Mouse (Mus musculus) lung, adult 2 months (tissue): ENCODE results near the gene Cntnap5a. TPM values are rescaled to one million over a fixed set of nuclear protein-coding genes. Genes with fewer than 3 reads are reported as not detected.

Experiments used
- DNase-seq: peaks from one replicate; pipeline ENCODE4 v3.0.0; 2022
- H3K4me1 ChIP-seq: fragments of 200-500 bp; 2 replicates; pipeline ENCODE4 v1.6.1; 2011; ENCODE audit warnings: low read length; ENCODE audit not compliant: control insufficient read depth, insufficient read depth
- H3K4me3 ChIP-seq: fragments of 200-500 bp; replicated peaks from 2 replicates; pipeline ENCODE3; 2011; ENCODE audit warnings: low read depth, mild to moderate bottlenecking, control low read depth, low read length; ENCODE audit errors: extremely low read depth
- CTCF ChIP-seq: fragments of 200-500 bp; IDR thresholded peaks from 2 replicates; pipeline ENCODE4 v1.5.1; 2011; ENCODE audit warnings: mild to moderate bottlenecking, low read length, control low read depth; ENCODE audit not compliant: insufficient read depth
- POLR2A ChIP-seq: fragments of 200-500 bp; IDR thresholded peaks from 2 replicates; pipeline ENCODE4 v1.6.1; 2011; ENCODE audit warnings: low read depth, mild to moderate bottlenecking, control low read depth, low read length, borderline replicate concordance; ENCODE audit errors: extremely low read depth
- WGBS: fragments of 180-500 bp; shearing (Covaris S2); methylation state at CpG from one replicate; pipeline ENCODE4 v1.1.7; 2018; 5-methylcytosine and 5-hydroxymethylcytosine counted together
- polyA plus RNA-seq: library from polyadenylated mRNA; depleted of rRNA; stranded (reverse); fragments of >200 nt; gene quantifications from 2 replicates; pipeline ENCODE4 v1.2.3, GENCODE M21; 2012; rRNA removed

The Cntnap5a gene
- not detected in 2 replicates for polyA plus RNA-seq

- peak; percentile 5 for DNase-seq
- 12% methylated on average over 26 of the region's 26 CpGs for whole genome bisulfite sequencing
Measured at GRCm38 (mm10) chr1:115684518-115685368, at the start of gene Cntnap5a. TSS of gene Cntnap5a (plus strand) at chr1:115684756.

GRCm38 (mm10) chr1:115646921-115647320, 37.6 kb upstream of the Cntnap5a start:
- TF ChIP-seq POLR2A (no peak), CTCF (no peak)
- DNase-seq, result no peak
- 60% methylated on average over 2 of the region's 2 CpGs for WGBS

More at GRCm38 (mm10) chr1:115684518-115685368, at the start of gene Cntnap5a:
- Histone ChIP-seq H3K4me1 (no peaks in the 10 kb centered on the region), H3K4me3 (no peak within 1 kb of the TSS)
- no peak for TF ChIP-seq POLR2A

GRCm38 (mm10) chr1:115658343-115659064, 26.1 kb upstream of the Cntnap5a start:
- WGBS, result 71% methylated on average over 5 of the region's 5 CpGs
- TF ChIP-seq CTCF, result no peak
- TF ChIP-seq POLR2A, result no peak
- H3K4me1 ChIP-seq, result no peaks in the 10 kb centered on the region
- no peak for DNase-seq
- no peak overlapping the region for H3K4me3 ChIP-seq

More at GRCm38 (mm10) chr1:115646921-115647320, 37.6 kb upstream of the Cntnap5a start:
- H3K4me1 ChIP-seq, result no peaks in the 10 kb centered on the region
- H3K4me3 ChIP-seq, result no peak overlapping the region

GRCm38 (mm10) chr1:115686494-115686893, 1.9 kb downstream of the Cntnap5a start:
- H3K4me3 ChIP-seq, result no peak overlapping the region
- WGBS, result 26% methylated on average over 2 of the region's 2 CpGs
- H3K4me1 ChIP-seq, result no peaks in the 10 kb centered on the region
- no peak for DNase-seq
- no peak for TF ChIP-seq POLR2A
- TF ChIP-seq CTCF, result no peak

- Histone ChIP-seq H3K4me3 (no peak overlapping the region), H3K4me1 (no peaks in the 10 kb centered on the region)
- DNase-seq, result no peak
- WGBS, result 37% methylated on average over 2 of the region's 2 CpGs
- no peak for TF ChIP-seq CTCF
- TF ChIP-seq POLR2A, result no peak
Measured at GRCm38 (mm10) chr1:115699798-115700197, 15.2 kb downstream of the Cntnap5a start.

- Histone ChIP-seq H3K4me1 (no peaks in the 10 kb centered on the region), H3K4me3 (no peak overlapping the region)
- 81% methylated on average over 5 of the region's 5 CpGs for WGBS
- no peak for TF ChIP-seq POLR2A
- TF ChIP-seq CTCF, result no peak
- no peak for DNase-seq
Measured at GRCm38 (mm10) chr1:115742556-115742955, 58.0 kb downstream of the Cntnap5a start.

- no peaks in the 10 kb centered on the region for H3K4me1 ChIP-seq
- TF ChIP-seq CTCF, result no peak
- TF ChIP-seq POLR2A, result no peak
- no peak for DNase-seq
- H3K4me3 ChIP-seq, result no peak overlapping the region
Measured at GRCm38 (mm10) chr1:115745569-115745968, 61.0 kb downstream of the Cntnap5a start.

GRCm38 (mm10) chr1:115784737-115785136, 100.2 kb downstream of the Cntnap5a start:
- Histone ChIP-seq H3K4me1 (no peaks in the 10 kb centered on the region), H3K4me3 (no peak overlapping the region)
- WGBS, result 53% methylated on average over 5 of the region's 5 CpGs
- no peak for DNase-seq
- TF ChIP-seq POLR2A (no peak), CTCF (no peak)

- TF ChIP-seq POLR2A (no peak), CTCF (no peak)
- whole genome bisulfite sequencing, result 72% methylated on average over 4 of the region's 4 CpGs
Measured at GRCm38 (mm10) chr1:115842591-115842990, 158.0 kb downstream of the Cntnap5a start.

GRCm38 (mm10) chr1:115847605-115848004, 163.0 kb downstream of the Cntnap5a start:
- no peak for DNase-seq
- H3K4me3 ChIP-seq, result no peak overlapping the region
- WGBS, result 37% methylated on average over 2 of the region's 2 CpGs
- TF ChIP-seq POLR2A, result no peak
- no peak for TF ChIP-seq CTCF
- no peaks in the 10 kb centered on the region for H3K4me1 ChIP-seq

More at GRCm38 (mm10) chr1:115842591-115842990, 158.0 kb downstream of the Cntnap5a start:
- Histone ChIP-seq H3K4me3 (no peak overlapping the region), H3K4me1 (no peaks in the 10 kb centered on the region)
- DNase-seq, result no peak
